Mouse (Mus musculus): ENCODE data around the gene Ntm. TPM values are rescaled to one million over a fixed set of nuclear protein-coding genes. Genes with fewer than 3 reads are reported as not detected.

Ntm gene
- polyA plus RNA-seq, 1 experiment from 2014 or later, result 160 TPM

DNA sequence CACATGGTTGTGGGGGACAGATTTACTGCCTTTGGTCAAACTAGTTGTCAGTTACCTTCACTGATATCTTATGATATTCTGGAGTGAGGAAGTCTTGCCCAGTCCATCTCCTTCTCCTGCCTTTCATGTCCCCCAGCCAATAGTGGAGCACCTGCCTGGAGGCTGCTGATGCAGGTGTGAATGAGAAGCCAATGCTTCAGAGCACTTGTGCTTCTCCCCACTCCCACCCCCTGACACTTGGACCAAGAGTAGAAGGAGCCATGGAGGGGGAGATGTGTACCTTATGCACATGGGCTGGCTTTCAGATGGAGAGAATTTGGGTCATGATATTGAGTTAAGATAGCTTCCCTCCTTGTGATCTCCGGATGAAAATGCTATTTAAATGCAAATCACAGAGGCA is 747.7 kb downstream of the Ntm start:
- Histone ChIP-seq H3K27me3 (ENCODE audit: control insufficient read depth, insufficient read depth, low read length) (no peaks in the 10 kb centered on the region), H3K9ac (replicated peaks; ENCODE audit: low read length) (no peak overlapping the region), H3K36me3 (ENCODE audit: control insufficient read depth, insufficient read depth, low read length) (no peaks in the 10 kb centered on the region), H3K4me3 (replicated peaks; ENCODE audit: low read depth, low read length) (no peak overlapping the region), H3K4me2 (ENCODE audit: low read length) (no peak overlapping the region), H3K9me3 (ENCODE audit: control insufficient read depth, low read length) (no peaks in the 10 kb centered on the region), H3K27ac (replicated peaks; ENCODE audit: low read depth, low read length) (no peak overlapping the region), H3K4me1 (ENCODE audit: control insufficient read depth, insufficient read depth, low read length) (no peaks in the 10 kb centered on the region)
- WGBS, result 47% methylated on average over 1 of the region's 1 CpGs
- ATAC-seq (ENCODE audit: low FRiP score, low TSS enrichment) (no peak), DNase-seq (no peak)

DNA sequence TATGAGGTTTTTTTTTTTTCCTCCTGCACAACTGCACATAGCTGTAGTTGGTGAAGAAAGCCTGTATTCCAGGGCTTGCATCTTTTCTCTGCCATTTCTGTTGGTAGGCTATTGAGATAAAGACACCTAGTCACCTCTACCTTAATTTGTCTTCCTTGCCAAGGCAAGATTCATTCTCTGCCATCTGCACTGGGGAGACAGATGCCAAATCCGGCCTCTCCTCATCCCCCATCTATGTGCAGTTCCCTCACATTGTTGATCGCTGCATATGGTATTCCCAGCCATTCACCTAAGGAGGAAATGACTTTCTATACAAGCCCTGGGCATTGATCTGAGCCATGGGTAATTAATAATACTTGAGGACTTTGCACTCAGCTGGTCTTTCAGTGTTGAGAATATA is 753.7 kb downstream of the Ntm start:
- Histone ChIP-seq H3K36me3 (ENCODE audit: control insufficient read depth, insufficient read depth, low read length) (no peaks in the 10 kb centered on the region), H3K9me3 (ENCODE audit: control insufficient read depth, low read length) (no peaks in the 10 kb centered on the region), H3K27ac (replicated peaks; ENCODE audit: low read depth, low read length) (no peak overlapping the region), H3K4me1 (ENCODE audit: control insufficient read depth, insufficient read depth, low read length) (no peaks in the 10 kb centered on the region), H3K4me2 (ENCODE audit: low read length) (no peak overlapping the region), H3K27me3 (ENCODE audit: control insufficient read depth, insufficient read depth, low read length) (no peaks in the 10 kb centered on the region), H3K4me3 (replicated peaks; ENCODE audit: low read depth, low read length) (no peak overlapping the region), H3K9ac (replicated peaks; ENCODE audit: low read length) (no peak overlapping the region)
- DNase-seq, result no peak
- WGBS, result 92% methylated on average over 2 of the region's 2 CpGs
- ATAC-seq (ENCODE audit: low FRiP score, low TSS enrichment), result no peak

DNA sequence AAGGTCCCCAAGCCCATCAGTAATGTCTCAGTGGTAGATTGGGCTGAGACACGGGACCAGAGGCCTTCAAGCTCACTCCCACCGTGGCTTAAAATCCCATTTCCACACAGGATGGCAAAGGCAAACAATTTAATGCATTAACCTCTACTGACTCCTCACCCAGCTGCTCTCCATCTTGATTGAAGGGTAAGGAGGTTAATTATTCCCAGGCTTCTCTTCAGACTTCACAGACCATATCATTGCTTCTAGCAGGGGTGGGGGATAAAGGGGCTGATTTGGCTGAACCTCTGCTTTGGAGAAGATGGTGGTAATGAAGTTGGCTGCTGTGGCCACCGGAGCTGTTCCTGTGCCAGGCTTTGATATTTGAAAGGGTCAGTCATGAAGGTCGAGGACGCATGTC is 754.8 kb downstream of the Ntm start:
- 74% methylated on average over 5 of the region's 5 CpGs for WGBS
- DNase-seq, result no peak

DNA sequence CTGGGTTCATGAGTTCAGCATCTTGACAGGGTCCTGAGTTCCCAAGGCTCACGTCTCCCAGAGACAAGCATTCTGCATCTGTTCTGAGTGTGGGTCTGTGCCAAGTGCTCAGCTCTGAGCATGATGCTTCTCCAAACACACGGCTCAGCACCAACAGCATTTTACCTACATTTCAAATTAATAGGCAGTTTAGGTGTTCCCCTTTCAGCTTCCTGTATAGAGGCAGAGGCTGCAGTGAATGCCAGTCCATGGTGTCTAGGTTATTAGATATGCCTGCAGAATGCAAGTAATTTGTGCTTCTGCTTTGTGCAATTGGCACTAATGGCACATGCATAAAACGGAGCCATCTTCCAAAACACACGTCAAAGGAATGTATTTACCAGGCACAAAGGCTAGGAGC is 757.3 kb downstream of the Ntm start:
- WGBS, result 72% methylated on average over 4 of the region's 4 CpGs
- DNase-seq (peak; percentile 20), ATAC-seq (ENCODE audit: low FRiP score, low TSS enrichment) (no peak)
- no peak overlapping the region for H3K27ac ChIP-seq (replicated peaks; ENCODE audit: low read depth, low read length)
- no peaks in the 10 kb centered on the region for H3K27me3 ChIP-seq (ENCODE audit: control insufficient read depth, insufficient read depth, low read length)
- no peaks in the 10 kb centered on the region for H3K9me3 ChIP-seq (ENCODE audit: control insufficient read depth, low read length)
- H3K4me1 ChIP-seq (ENCODE audit: control insufficient read depth, insufficient read depth, low read length), result peaks cover 10% of the 10 kb centered on the region; the same call in 1 of the 2 replicates
- no peak overlapping the region for H3K4me3 ChIP-seq (replicated peaks; ENCODE audit: low read depth, low read length)
- H3K9ac ChIP-seq (replicated peaks; ENCODE audit: low read length), result no peak overlapping the region
- no peak overlapping the region for H3K4me2 ChIP-seq (ENCODE audit: low read length)
- no peaks in the 10 kb centered on the region for H3K36me3 ChIP-seq (ENCODE audit: control insufficient read depth, insufficient read depth, low read length)

More for the DNA sequence above, 754.8 kb downstream of the Ntm start:
- Histone ChIP-seq H3K36me3 (ENCODE audit: control insufficient read depth, insufficient read depth, low read length) (no peaks in the 10 kb centered on the region), H3K9ac (replicated peaks; ENCODE audit: low read length) (no peak overlapping the region), H3K9me3 (ENCODE audit: control insufficient read depth, low read length) (no peaks in the 10 kb centered on the region), H3K27me3 (ENCODE audit: control insufficient read depth, insufficient read depth, low read length) (no peaks in the 10 kb centered on the region), H3K4me2 (ENCODE audit: low read length) (no peak overlapping the region), H3K4me3 (replicated peaks; ENCODE audit: low read depth, low read length) (no peak overlapping the region), H3K4me1 (ENCODE audit: control insufficient read depth, insufficient read depth, low read length) (no peaks in the 10 kb centered on the region), H3K27ac (replicated peaks; ENCODE audit: low read depth, low read length) (no peak overlapping the region)
- ATAC-seq (ENCODE audit: low FRiP score, low TSS enrichment), result no peak

DNA sequence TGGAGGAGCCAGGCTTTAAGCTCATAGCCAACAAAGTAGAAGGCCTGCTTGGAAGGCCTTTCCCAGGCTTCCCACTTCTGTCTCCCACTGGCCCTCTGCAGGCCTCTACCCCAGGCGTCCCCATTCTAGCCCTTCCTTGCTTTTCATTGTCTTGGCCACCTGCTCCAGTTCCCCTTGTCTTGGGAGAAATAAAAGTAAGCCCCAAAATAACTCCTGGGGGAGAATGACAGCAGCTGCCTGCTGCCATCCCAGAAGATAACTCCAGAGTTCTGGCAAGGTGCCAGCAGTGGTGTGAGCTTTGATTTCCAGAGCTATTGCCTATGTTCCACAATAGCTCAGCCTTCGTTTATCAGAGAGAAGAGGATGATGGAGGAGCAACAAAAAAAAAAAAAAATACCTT is 760.7 kb downstream of the Ntm start:
- Histone ChIP-seq H3K27me3 (ENCODE audit: control insufficient read depth, insufficient read depth, low read length) (no peaks in the 10 kb centered on the region), H3K4me2 (ENCODE audit: low read length) (no peak overlapping the region), H3K9me3 (ENCODE audit: control insufficient read depth, low read length) (no peaks in the 10 kb centered on the region), H3K9ac (replicated peaks; ENCODE audit: low read length) (no peak overlapping the region), H3K27ac (replicated peaks; ENCODE audit: low read depth, low read length) (no peak overlapping the region), H3K4me3 (replicated peaks; ENCODE audit: low read depth, low read length) (no peak overlapping the region), H3K4me1 (ENCODE audit: control insufficient read depth, insufficient read depth, low read length) (peaks cover 10% of the 10 kb centered on the region; the same call in 1 of the 2 replicates), H3K36me3 (ENCODE audit: control insufficient read depth, insufficient read depth, low read length) (no peaks in the 10 kb centered on the region)
- ATAC-seq (ENCODE audit: low FRiP score, low TSS enrichment) (no peak), DNase-seq (peak; percentile 60)
- 28% methylated on average over 2 of the region's 2 CpGs for WGBS

DNA sequence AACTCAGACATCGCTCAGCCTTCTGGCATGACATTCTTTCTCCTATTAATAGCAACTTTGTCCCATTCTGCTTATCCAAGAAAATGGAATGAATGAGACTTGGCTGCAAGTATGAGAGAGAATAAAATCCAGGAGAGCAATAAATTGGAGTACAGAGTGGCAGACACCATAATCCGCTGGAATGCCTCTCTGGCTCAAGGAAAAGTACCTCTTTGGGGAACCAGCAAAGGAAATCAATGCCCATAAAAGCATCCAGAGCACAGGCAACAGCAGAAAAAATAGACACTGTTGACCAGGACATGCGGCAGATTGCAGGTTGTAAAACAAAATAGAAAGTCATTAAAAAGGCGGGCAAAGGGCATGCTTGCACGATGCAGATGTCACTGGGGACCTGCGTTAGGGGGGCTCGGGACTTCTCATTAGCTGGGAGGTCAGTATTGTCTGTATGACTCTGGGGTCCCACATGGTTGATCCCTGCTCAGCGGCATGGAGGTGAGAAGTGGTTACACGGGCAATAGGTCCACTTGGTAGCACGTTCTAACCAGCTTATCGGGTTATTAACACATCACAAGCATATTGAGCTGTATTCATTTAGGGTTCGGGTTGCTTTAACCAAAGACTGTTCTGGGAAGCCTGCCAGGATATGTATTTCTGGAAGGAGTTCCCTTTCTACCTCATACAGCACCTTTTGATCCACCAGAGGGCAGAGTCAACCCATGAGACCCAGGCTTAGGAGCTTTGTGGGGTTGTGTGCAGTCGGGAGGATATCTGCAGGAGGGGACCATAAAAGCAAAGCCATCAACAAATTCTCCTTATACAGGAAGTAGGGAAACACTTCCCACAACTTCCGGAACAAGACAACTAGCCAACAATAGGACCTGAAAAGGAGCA is 761.5 kb downstream of the Ntm start:
- WGBS, result 52% methylated on average over 14 of the region's 14 CpGs
- Histone ChIP-seq H3K4me1 (ENCODE audit: control insufficient read depth, insufficient read depth, low read length) (peaks cover 10% of the 10 kb centered on the region; the same call in 1 of the 2 replicates), H3K27ac (replicated peaks; ENCODE audit: low read depth, low read length) (no peak overlapping the region), H3K27me3 (ENCODE audit: control insufficient read depth, insufficient read depth, low read length) (no peaks in the 10 kb centered on the region), H3K36me3 (ENCODE audit: control insufficient read depth, insufficient read depth, low read length) (no peaks in the 10 kb centered on the region), H3K4me2 (ENCODE audit: low read length) (no peak overlapping the region), H3K9ac (replicated peaks; ENCODE audit: low read length) (no peak overlapping the region), H3K4me3 (replicated peaks; ENCODE audit: low read depth, low read length) (no peak overlapping the region), H3K9me3 (ENCODE audit: control insufficient read depth, low read length) (no peaks in the 10 kb centered on the region)
- DNase-seq (peak; percentile 83), ATAC-seq (ENCODE audit: low FRiP score, low TSS enrichment) (no peak; the same call in 1 of the 2 replicates)

DNA sequence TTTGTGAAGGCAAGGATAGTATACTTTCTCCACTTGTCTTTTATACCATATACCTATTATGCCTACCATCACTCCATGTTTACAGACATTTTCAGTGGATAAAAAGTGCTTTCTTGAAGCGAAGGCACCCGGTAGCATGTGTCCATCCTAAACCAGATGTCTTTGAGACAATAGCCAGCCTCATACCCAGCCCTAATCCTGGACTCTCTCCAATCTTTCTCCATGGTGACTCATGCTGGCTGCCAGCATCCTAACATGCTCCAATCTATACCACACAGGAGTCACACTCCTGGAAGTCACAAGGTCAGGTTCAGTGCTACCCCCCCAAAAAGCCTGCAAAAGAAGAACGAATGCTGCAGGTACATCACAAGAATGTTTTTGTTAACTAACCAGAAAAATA is 765.9 kb downstream of the Ntm start:
- ATAC-seq (ENCODE audit: low FRiP score, low TSS enrichment) (no peak), DNase-seq (peak; percentile 43)
- WGBS, result 67% methylated on average over 3 of the region's 3 CpGs

DNA sequence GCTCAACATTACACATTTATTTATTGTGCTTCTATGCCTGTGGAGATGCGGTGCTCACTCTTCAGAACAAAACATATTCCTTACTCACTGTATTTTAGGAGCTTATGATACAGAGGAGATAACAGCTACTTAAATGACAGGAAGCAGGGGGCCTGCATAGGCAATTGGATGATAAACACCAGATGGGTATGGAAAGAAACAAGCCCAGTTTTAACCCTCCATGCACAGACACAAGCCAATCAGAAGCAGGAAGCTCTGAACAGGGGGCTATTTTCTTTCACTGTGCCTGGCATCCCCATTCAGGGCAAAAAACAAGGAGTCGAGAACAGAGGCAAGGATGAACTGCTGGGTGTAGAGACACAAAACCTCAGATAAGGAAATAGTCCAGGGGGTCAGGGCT is 768.7 kb downstream of the Ntm start:
- no peak overlapping the region for H3K9ac ChIP-seq (replicated peaks; ENCODE audit: low read length)
- H3K27me3 ChIP-seq (ENCODE audit: control insufficient read depth, insufficient read depth, low read length), result no peaks in the 10 kb centered on the region
- no peak overlapping the region for H3K4me3 ChIP-seq (replicated peaks; ENCODE audit: low read depth, low read length)
- 80% methylated on average over 2 of the region's 2 CpGs for WGBS
- H3K36me3 ChIP-seq (ENCODE audit: control insufficient read depth, insufficient read depth, low read length), result no peaks in the 10 kb centered on the region
- ATAC-seq (ENCODE audit: low FRiP score, low TSS enrichment), result no peak
- no peaks in the 10 kb centered on the region for H3K4me1 ChIP-seq (ENCODE audit: control insufficient read depth, insufficient read depth, low read length)
- no peak overlapping the region for H3K4me2 ChIP-seq (ENCODE audit: low read length)
- no peak for DNase-seq
- H3K27ac ChIP-seq (replicated peaks; ENCODE audit: low read depth, low read length), result no peak overlapping the region
- H3K9me3 ChIP-seq (ENCODE audit: control insufficient read depth, low read length), result no peaks in the 10 kb centered on the region

More for the DNA sequence above, 765.9 kb downstream of the Ntm start:
- H3K27ac ChIP-seq (replicated peaks; ENCODE audit: low read depth, low read length), result no peak overlapping the region
- no peaks in the 10 kb centered on the region for H3K36me3 ChIP-seq (ENCODE audit: control insufficient read depth, insufficient read depth, low read length)
- no peak overlapping the region for H3K4me3 ChIP-seq (replicated peaks; ENCODE audit: low read depth, low read length)
- H3K9ac ChIP-seq (replicated peaks; ENCODE audit: low read length), result no peak overlapping the region
- no peak overlapping the region for H3K4me2 ChIP-seq (ENCODE audit: low read length)
- no peaks in the 10 kb centered on the region for H3K27me3 ChIP-seq (ENCODE audit: control insufficient read depth, insufficient read depth, low read length)
- no peaks in the 10 kb centered on the region for H3K9me3 ChIP-seq (ENCODE audit: control insufficient read depth, low read length)
- H3K4me1 ChIP-seq (ENCODE audit: control insufficient read depth, insufficient read depth, low read length), result peaks cover 8% of the 10 kb centered on the region; the same call in 1 of the 2 replicates

DNA sequence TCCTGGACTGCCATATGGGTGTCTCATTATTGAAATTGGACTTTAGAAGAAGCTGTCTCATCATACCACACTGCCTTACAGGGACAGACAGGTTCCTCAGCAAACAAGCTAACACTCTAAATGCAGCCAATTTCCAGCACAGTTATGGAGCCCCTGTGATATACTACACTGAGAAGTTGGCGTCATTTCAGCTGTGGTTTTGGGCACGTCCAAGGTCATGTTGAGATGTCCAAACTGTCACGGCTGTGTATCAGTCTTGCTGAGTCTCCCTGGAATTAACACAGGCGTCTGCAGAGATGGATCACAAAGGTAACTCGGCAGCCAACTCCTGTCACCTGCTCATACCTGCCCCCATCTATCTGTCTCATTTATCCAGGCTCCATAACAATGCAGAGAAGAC is 779.9 kb downstream of the Ntm start:
- Histone ChIP-seq H3K4me1 (ENCODE audit: control insufficient read depth, insufficient read depth, low read length) (no peaks in the 10 kb centered on the region), H3K4me2 (ENCODE audit: low read length) (no peak overlapping the region), H3K27ac (replicated peaks; ENCODE audit: low read depth, low read length) (no peak overlapping the region), H3K9ac (replicated peaks; ENCODE audit: low read length) (no peak overlapping the region), H3K36me3 (ENCODE audit: control insufficient read depth, insufficient read depth, low read length) (no peaks in the 10 kb centered on the region), H3K4me3 (replicated peaks; ENCODE audit: low read depth, low read length) (no peak overlapping the region), H3K9me3 (ENCODE audit: control insufficient read depth, low read length) (no peaks in the 10 kb centered on the region), H3K27me3 (ENCODE audit: control insufficient read depth, insufficient read depth, low read length) (no peaks in the 10 kb centered on the region)
- WGBS, result 89% methylated on average over 5 of the region's 5 CpGs
- ATAC-seq (ENCODE audit: low FRiP score, low TSS enrichment) (no peak), DNase-seq (no peak)

Measured in midbrain, embryonic 14.5 days (tissue).